Mouse (Mus musculus): ENCODE data around the gene Cenpc1.

Cenpc1 gene

DNA sequence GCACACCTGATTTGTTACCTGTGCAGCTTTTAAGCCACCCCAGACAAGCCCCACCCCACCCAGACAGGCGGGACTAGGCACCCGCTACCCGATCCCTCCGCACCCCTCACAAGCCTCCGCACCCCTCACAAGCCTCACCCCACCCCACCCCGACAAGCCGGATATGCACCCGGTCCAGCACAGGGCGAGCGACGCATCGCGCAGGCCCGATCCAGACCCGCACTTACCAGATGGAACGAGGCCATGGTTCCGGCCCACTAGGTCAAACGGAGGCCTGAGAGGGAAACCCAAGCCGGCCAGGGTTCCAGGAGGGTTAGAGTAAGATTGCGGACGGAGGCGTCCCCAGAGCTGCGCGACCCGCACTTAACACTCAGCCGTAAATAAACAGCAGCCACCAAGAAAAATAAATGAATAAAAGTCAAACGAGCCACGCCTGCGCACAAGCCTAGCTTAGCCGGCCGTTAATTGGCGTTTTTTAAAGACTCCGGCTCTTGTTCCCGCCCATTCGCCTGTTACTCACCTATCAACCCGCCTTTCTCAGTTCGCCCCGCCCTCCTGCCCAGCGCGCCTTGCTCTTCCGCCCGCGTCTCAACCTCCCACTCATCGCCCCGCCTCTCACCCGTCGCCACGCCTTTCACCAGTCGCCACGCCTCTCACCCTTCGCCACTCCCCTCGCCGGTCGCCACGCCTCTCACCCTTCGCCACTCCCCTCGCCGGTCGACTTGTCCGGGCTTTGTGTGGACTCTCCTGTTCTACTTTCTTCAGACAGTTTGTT lies at the start of gene Cenpc1:
Gene Cenpc1, minus strand, starts transcription at position 483 of the 775 bp plus-strand sequence.
- in situ Hi-C loops (cut with MboI; ENCODE audit: unreplicated experiment in 2 of 2) = loop anchor here (5.0 to 25.0 kb wide), 5 partner anchors 112 to 747 kb away; partner anchors contain the start of gene Ythdc1 (in 2 of the 2)

DNA sequence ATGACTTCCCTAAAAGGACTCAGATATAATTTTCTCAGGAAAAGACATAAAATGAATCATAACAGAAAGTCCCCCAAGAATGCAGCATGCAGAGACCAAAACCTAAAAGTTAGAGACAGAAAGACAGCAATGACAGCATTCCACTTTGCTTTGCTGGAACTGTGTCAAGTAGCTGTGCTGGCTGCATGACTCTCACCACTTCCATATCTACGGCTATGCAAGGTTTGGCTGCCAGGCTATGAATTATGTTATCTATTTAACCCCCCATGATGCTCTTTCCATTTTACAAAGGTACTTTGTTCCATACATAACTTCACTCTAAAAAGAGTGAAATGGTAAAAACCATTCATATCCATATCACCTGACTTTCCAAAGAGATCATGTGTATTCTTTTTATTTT lies 48.6 kb upstream of the Cenpc1 start:
- in situ Hi-C loops (cut with MboI; ENCODE audit: unreplicated experiment in 2 of 2) = no loop called here

DNA sequence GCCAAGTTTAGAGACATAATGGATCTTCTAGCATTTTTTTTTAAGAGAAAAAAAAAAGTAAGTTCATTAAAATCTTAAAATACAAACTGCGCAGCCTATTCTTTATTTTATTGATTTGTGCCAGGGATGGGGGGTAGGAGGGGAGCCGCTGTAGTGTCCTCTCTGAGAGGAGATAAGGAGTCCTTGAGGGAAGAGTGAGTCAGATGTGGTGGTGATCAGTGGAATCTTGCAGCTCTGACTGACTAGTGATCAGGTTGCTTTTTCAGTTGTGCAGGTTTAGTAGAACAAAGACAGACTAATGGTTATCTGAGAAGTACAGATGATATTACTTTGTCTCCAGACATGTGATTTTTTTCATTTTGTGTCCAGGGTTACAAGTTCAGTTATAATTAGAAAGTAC lies 47.7 kb upstream of the Cenpc1 start:
- in situ Hi-C loops (cut with MboI; ENCODE audit: unreplicated experiment in 2 of 2) = no loop called here

DNA sequence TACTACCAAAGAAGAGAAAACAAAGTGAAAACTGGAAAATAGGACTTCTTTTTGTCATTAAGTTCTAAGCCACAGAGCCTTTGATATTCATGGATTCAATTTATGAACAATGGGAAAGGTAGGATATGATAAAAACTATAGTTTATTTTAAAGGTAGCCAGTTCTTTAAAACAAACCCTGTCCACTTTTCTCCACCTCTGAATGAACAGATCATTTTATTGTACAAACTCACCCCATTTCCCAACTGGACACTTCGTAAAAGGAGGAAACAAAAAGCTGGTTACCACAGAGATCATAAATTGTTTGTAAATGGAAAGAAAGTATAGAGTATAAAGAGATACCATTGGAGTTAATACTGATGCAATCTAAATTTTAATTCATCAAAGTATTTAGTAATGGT lies 45.7 kb upstream of the Cenpc1 start:
- in situ Hi-C loops (cut with MboI; ENCODE audit: unreplicated experiment in 2 of 2) = no loop called here

DNA sequence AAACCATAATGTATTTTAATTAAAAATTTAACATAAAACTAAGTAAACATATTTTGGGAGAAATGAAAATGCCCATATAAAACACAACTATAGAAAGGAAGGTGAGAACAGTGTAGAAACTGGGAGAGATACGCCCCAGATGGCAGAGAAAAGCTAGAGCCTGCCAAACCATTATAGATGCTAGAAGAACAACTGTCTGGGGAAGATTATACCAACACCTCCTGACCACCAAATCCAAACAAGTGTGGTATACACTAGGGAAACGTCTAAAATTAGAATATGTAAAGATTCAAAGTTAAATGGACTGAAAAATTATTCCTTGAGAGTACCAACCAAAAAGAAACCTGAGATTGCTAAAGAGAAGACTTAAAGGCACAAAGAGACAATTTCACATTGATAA lies 41.2 kb upstream of the Cenpc1 start:
- in situ Hi-C loops (cut with MboI; ENCODE audit: unreplicated experiment in 2 of 2) = no loop called here

DNA sequence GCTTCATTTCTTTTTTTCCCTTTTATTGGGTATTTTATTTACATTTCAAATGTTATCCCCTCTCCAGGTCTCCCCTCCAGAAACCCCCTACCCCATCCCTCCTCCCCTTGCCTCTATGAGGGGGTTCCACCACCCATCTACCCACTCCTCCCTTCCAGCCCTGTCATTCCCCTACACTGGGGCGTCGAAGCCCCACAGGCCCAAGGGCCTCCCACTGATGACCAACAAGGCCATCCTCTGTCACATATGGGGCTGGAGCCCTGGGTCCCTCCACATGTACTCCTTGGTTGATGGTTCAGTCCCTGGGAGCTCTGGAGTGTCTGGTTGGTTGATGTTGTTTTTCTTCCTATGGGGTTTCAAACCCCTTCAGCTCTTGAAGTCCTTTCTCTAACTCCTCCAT lies 36.8 kb upstream of the Cenpc1 start:
- in situ Hi-C loops (cut with MboI; ENCODE audit: unreplicated experiment in 2 of 2) = no loop called here

DNA sequence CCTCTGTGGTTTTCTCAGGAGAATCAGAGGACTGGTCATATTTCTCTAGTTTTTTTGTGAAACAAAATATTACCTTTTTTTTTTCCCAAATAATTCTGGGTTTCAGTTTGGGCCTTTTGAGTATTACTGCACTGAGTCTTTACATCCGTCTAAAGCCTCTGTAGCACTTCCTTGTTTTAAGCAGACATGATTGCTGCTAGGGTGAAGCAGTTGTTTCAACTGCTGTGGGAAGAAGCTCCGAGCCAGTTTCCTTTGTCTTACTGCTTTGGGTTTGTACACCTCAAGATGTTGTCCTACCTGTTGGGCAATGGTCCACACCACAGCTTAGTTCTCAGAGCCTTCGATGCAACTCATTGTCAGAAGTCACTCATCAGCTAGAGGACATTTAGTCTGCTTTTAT lies 35.2 kb upstream of the Cenpc1 start:
- in situ Hi-C loops (cut with MboI; ENCODE audit: unreplicated experiment in 2 of 2) = no loop called here

DNA sequence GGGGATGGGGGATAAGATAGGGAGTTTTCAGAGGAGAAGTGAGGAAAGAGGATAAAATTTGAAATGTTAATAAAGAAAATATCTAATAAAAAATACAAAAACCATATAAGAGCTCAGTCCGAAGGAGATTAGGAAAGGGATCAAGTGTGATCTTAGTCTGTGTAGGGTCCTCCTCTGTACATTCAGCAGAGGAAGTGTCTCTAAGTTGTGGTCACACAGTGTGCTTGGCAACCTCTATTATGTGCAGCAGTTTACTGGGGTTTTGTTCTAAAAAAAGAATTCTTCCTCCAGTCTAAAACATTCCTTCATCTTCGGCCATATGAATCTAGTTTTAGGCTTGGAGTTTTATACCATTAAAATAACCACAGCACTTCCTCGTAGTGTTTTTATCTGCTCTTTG lies 33.6 kb upstream of the Cenpc1 start:
- in situ Hi-C loops (cut with MboI; ENCODE audit: unreplicated experiment in 2 of 2) = no loop called here

DNA sequence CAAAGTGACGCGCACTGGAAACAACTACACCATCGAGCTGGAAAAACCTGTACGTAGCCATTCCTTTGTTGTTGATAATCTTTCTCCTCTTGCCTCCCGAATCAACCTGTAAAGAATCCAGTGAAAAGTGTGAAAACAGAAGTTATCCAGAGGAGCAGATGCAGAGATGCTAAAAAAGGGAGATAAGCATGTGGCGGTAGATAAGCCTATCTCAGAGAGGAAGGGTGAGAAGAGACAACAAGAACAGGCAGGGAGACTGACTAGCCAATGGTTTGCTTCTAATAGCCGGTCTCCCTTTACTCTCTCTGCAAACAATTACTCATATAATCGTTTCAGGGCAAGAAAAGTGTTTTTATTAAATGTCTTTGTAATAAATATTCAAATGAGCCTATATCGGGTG lies 29.4 kb upstream of the Cenpc1 start:
- in situ Hi-C loops (cut with MboI; ENCODE audit: unreplicated experiment in 2 of 2) = no loop called here

DNA sequence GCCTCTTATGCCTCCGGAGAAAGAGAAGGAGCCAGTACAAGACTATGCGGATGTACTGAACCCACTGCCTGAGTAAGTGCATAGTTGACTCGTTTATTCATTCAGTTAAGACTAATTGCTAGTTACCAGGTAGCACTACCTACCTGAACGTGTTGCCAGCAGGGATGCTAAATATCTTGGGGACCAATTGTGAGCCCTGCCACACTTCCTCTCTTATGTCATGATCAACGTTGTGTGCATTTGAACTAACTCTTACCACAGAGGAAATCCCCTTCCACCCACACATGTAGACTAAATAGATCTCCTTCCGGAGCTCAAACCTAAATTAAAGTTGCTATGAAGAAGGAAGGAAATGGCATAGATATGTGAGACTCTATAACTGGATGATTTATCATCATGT lies 21.4 kb upstream of the Cenpc1 start:
- in situ Hi-C loops (cut with MboI; ENCODE audit: unreplicated experiment in 2 of 2) = loop anchor here in 1 of 2 experiments (10.0 kb wide), 1 partner anchor 48 kb away; no protein-coding TSS in a partner anchor

DNA sequence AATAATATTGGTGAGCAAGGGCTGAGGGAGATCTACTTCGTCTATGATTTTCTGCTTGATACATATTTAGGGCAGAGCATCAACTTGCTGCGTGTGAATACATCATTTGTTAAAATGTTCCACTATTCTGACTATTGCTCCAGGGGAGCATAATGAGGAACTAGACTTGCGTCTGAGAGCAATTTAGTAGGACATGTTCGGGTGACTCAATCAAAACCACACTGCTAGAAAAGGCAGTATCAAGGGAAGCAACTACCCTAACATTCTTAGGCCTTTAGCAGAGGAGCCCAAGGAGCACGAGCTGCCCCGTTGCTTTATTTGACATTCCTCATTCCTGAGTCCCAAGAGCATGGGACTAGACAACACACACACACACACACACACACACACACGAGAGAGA lies 19.6 kb upstream of the Cenpc1 start:
- in situ Hi-C loops (cut with MboI; ENCODE audit: unreplicated experiment in 2 of 2) = loop anchor here (5.0 to 10.0 kb wide), 2 partner anchors 32 to 50 kb away; no protein-coding TSS in a partner anchor

DNA sequence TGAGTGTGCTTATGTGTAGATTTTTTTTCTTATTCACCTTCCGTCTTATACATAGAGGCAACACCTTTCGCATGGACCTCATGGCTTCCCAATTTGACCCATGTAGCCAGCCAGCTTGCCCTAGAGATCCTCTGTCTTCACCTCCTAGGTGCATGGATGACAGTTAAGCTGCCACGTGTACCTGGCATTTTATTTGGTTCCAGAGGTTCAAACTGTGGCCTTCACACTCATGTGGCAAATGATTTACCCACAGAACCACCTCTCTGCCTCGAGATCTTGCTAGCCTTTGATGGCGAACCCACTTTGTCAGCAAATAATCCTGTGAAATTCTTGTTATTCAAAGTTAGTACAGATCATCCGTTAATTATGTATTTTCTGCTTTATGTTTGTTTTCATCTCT lies 18.6 kb upstream of the Cenpc1 start:
- in situ Hi-C loops (cut with MboI; ENCODE audit: unreplicated experiment in 2 of 2) = loop anchor here (5.0 to 10.0 kb wide), 2 partner anchors 33 to 51 kb away; no protein-coding TSS in a partner anchor

DNA sequence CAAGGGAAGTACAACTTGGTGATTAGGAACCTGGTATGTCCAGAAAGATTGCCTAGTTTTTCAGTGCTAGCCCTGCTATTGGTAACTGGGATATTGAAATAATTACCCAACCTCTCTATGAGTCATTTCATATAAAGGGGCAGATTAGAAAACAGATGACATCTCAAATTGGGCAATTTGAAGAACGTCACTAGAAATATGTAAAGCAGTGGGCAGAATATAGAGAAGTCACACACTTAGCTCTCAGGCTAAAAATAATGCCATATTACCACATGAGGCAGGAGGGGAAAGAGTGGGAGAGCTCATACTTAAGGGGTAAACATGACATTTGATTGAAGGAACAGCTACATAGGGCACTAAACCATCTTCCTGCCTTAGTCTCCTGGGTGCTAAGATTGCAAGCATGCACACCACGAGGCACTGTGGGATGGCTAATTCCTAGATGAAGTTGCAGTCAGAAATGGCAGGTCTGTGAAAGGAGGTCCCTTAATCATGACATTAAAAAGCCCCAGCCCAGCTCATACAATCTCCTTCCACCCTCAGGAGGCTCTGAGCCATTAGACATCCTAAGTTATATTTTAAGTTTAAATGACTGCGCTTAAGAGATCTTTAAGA lies 13.4 kb upstream of the Cenpc1 start:
- in situ Hi-C loops (cut with MboI; ENCODE audit: unreplicated experiment in 2 of 2) = no loop called here

DNA sequence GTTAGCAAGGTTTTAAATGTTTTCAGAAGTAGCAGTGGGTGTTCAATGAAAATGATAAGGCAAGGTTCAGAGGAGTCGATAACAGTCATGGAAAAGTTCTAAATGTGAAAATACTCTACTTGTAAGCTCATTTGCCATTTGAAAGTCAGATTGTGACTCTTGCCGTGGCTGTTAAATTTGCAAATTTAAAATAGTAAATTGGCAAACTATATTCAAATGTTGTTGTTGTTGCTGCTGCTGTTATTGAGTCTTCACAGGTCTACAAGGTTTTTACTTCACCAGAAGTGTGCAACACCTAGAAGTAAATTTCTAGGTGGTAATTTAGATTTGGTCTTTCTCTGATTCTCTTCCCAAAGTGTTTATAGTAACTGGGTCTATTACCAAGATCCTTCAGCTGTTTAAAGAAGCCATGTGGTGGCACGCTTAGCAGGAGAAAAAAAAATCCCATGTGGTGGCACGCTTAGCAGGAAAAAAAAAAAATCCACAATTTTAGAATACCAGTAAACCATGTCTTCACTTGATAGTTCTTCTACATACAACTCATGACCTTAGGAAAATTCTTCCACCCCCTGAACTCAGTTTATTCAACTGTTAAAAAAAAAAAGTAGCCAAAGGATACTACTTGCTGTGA lies 7.5 kb upstream of the Cenpc1 start:
- in situ Hi-C loops (cut with MboI; ENCODE audit: unreplicated experiment in 2 of 2) = loop anchor here (25.0 kb wide), 2 partner anchors 339 to 739 kb away; partner anchors contain the start of gene Ythdc1 (in 2 of the 2)

DNA sequence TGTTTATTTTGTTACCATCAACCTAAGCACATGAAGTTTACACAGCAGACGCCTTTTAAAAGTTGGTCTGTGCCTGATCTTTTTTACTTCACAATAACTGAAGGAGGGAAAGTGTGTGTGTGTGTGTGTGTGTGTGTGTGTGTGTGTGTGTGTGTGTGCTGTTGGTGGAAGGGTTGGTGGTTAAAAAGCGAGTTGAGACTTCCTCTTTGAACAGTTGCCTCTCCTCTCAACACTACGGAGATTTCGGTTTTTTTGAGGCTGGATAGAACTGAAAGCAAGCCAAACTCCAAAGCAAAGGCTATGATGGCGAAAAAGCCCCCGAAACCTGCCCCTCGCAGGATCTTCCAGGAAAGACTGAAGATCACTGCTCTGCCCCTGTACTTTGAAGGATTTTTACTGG lies 6.2 kb upstream of the Cenpc1 start, which contains the start of gene Stap1:
Gene Stap1, plus strand, starts transcription at position 209 of the 400 bp plus-strand sequence.
- in situ Hi-C loops (cut with MboI; ENCODE audit: unreplicated experiment in 2 of 2) = loop anchor here (25.0 kb wide), 2 partner anchors 341 to 741 kb away; partner anchors contain the start of gene Ythdc1 (in 2 of the 2)

DNA sequence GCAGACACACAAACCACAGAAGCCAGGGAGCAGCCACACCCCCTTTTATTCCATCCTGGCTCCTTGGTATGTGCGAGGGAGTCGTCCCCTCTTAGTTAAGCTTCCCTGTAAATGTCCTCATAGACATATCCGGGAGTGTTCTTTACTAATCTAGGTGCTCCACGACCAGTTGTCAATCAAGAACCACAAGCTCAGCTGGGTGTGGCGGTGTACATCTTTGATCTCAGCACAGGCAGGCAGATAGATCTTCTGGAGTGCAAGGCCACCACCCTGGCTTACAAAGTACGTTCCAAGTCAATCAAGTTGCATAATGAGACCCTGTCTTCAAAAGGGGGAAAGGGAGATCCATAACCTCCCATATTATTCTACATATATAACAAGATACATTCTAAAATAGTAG lies 3.7 kb upstream of the Cenpc1 start:
- in situ Hi-C loops (cut with MboI; ENCODE audit: unreplicated experiment in 2 of 2) = loop anchor here (5.0 to 25.0 kb wide), 5 partner anchors 108 to 743 kb away; partner anchors contain the start of gene Ythdc1 (in 2 of the 2)

DNA sequence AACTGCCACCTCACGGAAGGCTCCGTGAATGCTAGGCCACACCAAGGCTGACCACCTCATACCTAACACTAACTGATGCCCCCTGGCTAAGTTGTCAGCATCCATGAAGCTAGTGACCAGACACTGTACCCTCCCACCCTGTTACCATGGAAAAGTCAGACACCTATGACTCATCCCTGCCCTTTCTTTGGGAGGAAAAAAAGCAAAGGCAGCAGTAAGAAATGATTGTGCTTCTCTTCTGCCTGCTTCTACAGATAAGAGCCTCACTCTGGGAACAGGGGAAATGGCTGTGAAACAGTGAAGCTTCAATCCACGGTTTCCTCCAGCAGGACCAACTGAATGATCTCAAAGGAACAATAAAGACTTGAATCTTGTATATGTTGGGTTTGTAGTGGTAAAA lies 3.1 kb upstream of the Cenpc1 start:
- in situ Hi-C loops (cut with MboI; ENCODE audit: unreplicated experiment in 2 of 2) = loop anchor here (5.0 to 25.0 kb wide), 5 partner anchors 109 to 744 kb away; partner anchors contain the start of gene Ythdc1 (in 2 of the 2)

DNA sequence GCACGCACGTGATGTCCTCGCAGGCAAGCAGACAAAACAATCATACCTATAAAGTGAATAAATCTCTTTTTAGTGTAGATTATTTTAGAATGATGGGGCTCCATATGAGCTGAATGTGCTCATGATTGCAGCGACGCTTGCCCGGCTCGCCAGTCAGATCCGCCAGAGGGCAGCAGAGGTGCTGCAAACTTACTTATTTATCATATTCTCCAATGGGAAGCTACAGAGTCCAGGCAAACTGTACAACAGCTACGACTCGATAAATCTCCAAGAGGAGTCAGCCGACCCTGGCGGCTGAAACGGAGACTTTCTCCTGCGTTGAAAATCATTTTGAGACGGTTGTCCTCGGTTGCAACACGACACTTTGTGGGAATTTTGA lies 1.2 kb upstream of the Cenpc1 start:
- in situ Hi-C loops (cut with MboI; ENCODE audit: unreplicated experiment in 2 of 2) = loop anchor here (5.0 to 25.0 kb wide), 5 partner anchors 111 to 746 kb away; partner anchors contain the start of gene Ythdc1 (in 2 of the 2)

DNA sequence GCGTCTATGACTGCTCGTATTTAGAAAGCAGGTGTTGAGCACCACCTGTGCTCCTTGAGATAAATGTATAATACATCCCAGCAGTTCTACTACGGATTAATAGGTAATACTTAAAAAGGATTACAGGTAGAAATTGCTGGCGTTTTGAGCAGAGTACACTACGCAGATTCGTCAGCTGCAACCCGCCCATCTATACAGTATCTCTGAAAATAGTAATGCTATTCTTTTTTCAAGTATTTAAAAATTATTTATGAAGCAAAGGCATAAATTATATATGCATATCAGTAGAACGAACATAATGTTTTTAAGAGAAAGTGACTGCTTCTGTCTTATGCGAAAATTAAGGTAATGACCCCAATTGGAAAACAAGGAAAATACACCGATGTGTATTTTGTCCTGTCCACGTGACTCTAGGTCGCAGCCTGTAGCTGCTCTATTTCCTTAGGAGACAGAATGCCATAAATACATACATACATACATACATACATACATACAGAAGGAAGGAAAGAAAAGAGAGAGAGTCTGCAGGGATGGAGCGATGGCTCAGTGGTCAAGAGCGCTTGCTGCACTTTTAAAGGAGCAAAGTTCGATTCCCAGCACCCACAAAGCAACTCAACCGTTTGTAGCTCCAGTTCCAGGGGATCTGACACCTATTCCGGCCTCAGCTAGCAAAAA lies 630 bp upstream of the Cenpc1 start:
- in situ Hi-C loops (cut with MboI; ENCODE audit: unreplicated experiment in 2 of 2) = loop anchor here (5.0 to 25.0 kb wide), 5 partner anchors 111 to 746 kb away; partner anchors contain the start of gene Ythdc1 (in 2 of the 2)

DNA sequence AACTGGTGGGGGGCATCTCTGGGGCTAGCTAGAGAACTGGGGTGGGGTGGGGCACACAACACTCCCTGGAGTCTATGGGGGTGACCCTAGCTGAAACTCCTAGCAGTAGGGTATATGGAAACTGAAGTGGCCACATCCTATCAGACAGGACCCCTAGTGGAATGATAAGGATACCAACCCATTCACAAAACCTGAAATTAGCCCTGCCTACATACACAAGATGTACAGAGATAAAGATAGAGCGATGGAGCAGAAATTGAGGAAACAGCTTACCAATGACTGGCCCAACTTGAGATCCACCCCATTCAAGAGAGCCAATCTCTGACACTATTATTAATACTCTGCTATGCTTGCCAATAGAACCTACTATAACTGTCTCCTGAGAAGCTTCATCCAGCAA lies 1.9 kb downstream of the Cenpc1 start:
- in situ Hi-C loops (cut with MboI; ENCODE audit: unreplicated experiment in 2 of 2) = loop anchor here (25.0 kb wide), 2 partner anchors 349 to 749 kb away; partner anchors contain the start of gene Ythdc1 (in 2 of the 2)

All from v-Abl transformed pro-B cells (cell line).